10 mouse cellular contexts compared by ENCODE assay signal in genomic region chr3:95865571-95865970, GRCm38 (mm10).
"Had no signal": no experiment of that assay in that cellular context is flagged by ENCODE, and none has a peak within 500 bp of the region (broad histone marks: within the 10 kb centered on the region; RNA-seq: fewer than 3 reads in every experiment).

No protein-coding gene starts in this region.

- H3K27me3 ChIP-seq: limb, embryonic 13.5 days; liver, embryonic 12.5 days; midbrain, embryonic 13.5 days; neural tube, embryonic 15.5 days had no signal

- H3K27ac ChIP-seq: kidney, postnatal 0 days; limb, embryonic 13.5 days; liver, embryonic 12.5 days; midbrain, embryonic 13.5 days; neural tube, embryonic 15.5 days; stomach, postnatal 0 days had no signal

- H3K9ac ChIP-seq: limb, embryonic 13.5 days; liver, embryonic 12.5 days; midbrain, embryonic 13.5 days; neural tube, embryonic 15.5 days had no signal

- H3K4me3 ChIP-seq: limb, embryonic 13.5 days; liver, embryonic 12.5 days; midbrain, embryonic 13.5 days; myocyte; neural tube, embryonic 15.5 days had no signal

- ATAC-seq: intestine, postnatal 0 days; liver, embryonic 12.5 days; midbrain, embryonic 13.5 days had no signal

- H3K9me3 ChIP-seq: limb, embryonic 13.5 days; liver, embryonic 12.5 days; midbrain, embryonic 13.5 days; neural tube, embryonic 15.5 days had no signal

- H3K4me2 ChIP-seq: limb, embryonic 13.5 days; liver, embryonic 12.5 days; midbrain, embryonic 13.5 days; neural tube, embryonic 15.5 days had no signal

- DNase-seq: left cerebral cortex, postnatal 4 days; thymus, postnatal 14 days had no signal
